Mouse (Mus musculus) duodenum, adult 2 months (tissue): ENCODE results near the gene Ddx39. TPM values are rescaled to one million over a fixed set of nuclear protein-coding genes. Genes with fewer than 3 reads are reported as not detected.

Source experiments
- polyA plus RNA-seq: library from polyadenylated mRNA; depleted of rRNA; stranded (reverse); fragments of >200 nt; gene quantifications from 2 replicates; pipeline ENCODE4 v1.2.3, GENCODE M21; 2012; ENCODE audit warnings: low replicate concordance; rRNA removed

Ddx39 gene
- 29.8 and 31.1 TPM in 2 replicates for polyA plus RNA-seq

DNA sequence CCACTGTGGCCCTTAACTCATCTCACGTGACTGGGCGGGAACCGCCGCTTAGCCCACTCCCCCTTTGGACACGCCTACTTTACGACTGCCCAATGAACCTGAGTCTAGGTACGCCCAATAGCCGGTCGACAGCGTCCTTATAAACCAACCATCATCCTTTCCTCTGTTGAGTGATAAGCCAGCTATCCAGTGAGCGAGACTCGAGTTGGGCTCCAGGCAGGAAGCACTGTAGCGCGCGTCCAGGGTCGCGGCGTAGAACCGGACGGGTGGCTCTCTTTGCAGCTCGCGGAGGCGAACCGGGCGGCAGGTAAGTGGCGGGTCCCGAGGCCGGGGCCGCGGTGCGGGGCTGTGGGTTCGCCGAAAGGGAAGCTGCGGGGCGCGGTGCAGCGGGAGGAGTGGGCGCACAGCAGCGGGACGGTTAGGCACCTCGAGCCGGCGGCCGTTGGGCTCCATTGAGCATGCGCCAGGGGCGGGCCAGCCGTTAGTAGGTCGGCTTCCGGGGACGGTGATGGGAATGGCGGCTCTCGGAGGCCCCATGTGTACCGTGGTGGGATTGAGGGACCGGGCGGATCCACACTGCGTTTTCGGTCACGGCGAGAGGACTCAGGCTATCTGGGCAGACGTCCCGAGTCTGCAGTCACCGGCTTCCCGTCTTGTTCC lies at the start of gene Ddx39:
TSS of gene Ddx39 (plus strand) at position 147 of the 660 bp plus-strand sequence.

DNA sequence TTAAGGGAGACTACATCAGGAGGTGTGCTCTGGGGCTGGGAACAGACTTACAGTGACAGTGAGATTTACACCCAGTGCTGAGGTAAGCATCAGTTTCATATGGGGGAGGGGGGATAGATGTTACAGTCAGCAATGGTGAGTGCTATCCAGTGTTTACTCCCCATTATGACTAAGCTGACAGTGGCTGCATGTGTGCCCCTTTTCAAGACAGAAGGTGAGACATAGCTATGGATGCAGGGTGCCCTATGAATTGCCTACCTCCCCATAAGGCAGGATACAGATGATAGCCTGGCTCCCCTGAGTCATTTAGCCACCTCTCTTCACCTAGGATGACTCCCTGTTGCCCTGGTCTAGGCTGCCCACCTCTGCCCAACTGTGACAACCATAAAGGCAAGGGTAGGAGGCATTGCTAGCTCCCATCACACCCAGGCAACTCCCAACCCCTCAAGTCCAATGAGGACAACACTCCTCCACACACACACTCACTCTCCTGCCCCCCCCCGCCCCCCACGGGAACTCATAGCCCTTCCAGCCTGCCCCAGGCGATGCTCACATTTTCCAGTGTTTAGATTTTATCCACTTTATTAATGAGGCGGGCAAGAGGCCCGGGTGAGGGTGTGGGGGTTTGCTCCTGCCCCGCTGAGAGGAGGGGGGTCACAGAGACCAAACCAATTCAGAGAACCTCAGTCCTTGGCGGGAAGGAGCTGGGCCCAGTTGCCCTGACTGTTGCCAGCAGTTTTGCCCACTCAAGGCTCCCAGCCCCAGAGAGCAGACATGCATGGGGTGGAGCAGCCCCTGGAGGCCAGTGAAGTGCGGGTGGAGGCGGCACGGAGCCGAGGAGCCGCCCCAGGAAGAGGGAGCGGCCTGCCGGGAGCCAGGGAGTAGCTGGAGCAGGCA lies 48.8 kb upstream of the Ddx39 start, which contains the start of gene Ptger1:
TSS of gene Ptger1 (plus strand) at position 710 of the 897 bp plus-strand sequence.

DNA sequence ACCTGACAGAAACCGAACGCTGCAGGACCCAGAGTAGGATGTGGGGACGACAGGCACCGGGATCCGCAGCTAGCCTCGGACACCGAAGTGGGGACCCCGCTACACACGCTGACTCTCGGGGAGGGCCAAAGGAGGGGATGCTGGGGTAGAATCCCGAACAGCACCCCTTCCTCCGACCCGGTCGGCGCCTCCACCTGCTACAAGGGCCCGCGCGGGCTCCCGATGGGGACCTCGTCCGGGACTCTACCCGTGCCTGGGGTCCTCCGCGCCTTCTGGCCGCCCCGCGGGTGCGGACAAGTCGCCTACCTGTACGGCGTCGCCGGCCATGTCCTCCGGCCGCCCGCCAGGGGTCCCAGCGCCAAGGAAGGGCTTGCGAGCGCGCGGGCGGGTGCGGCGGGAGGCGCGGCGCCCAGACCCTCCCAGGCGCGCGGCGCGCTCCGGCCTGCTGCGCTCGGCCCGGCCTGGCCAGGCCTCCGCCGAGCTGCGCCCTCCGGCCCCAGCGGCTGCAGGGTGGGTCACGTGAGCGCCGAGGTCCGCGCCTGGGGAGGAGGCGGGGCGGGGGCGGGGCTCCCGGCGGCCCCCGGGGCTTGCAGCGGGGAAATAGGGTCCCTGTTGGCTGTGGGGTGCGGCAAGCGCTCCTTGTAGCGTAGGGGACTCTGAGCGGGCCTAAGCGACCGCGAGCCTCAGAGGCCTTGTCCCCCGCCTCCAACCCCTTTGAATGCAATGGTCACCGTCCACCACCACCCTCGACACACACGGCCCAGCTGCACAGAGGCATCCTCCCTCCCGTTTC lies 16.1 kb upstream of the Ddx39 start, which contains the start of gene Pkn1:
TSS of gene Pkn1 (minus strand) at position 519 of the 793 bp plus-strand sequence.

DNA sequence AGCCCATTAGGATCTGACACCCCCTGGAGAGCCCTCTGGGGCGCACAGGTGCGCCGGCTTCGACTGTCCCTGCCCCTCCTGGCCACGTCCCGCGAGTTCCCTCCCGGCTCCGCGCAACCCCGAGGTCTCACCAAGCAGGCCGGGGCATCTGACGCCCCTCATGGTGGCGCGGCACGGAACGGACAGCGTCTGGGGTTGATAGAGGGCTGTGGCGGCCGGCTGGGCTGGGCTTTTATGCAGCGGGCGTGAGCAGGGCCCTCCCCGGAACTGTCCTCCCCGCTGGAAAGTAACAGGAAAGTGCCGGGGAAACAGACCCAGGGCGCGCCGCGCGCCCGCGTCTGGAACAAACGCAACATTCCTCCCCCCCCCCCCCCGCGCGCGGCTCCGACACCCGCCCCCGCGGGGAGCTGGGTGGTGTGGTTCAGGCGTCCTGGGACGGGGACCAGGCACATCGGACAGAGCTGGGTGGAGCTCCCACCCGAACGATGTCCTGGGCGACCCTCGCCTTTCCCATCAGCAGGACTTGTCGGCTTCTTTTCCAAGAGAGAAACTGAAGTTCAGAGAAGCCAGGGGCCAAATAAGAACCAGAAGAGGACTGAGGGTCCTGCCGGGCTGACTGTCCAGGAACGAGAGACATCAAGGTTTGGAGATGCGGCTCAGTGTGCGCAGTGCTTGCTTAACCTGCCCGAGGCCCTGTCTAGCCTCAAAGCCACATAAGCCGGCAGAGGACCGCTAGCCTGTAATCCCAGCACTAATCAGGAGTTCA lies 26.2 kb downstream of the Ddx39 start, which contains the start of gene Adgre5:
TSS of gene Adgre5 (minus strand) at position 351 of the 766 bp plus-strand sequence.

Other genes with a start within 250 kb of the Ddx39 start
- gene Olfr370, start 179.4 kb upstream of the Ddx39 start, polyA plus RNA-seq: not detected in 2 replicates
- gene Ndufb7, start 148.5 kb upstream of the Ddx39 start, polyA plus RNA-seq: 452 and 837 TPM in 2 replicates
- 382 and 409 TPM in 2 replicates for gene Tecr, start 107.2 kb upstream of the Ddx39 start, polyA plus RNA-seq
- 12.8 and 25.0 TPM in 2 replicates for gene Dnajb1, start 107.0 kb upstream of the Ddx39 start, polyA plus RNA-seq
- 40.1 and 49.3 TPM in 2 replicates for gene Gipc1, start 62.5 kb upstream of the Ddx39 start, polyA plus RNA-seq
- 2.2 and 4.2 TPM in 2 replicates for gene Ptger1, start 48.5 kb upstream of the Ddx39 start, polyA plus RNA-seq
- gene Pkn1, start 16.0 kb upstream of the Ddx39 start, polyA plus RNA-seq: 97.3 and 136 TPM in 2 replicates
- gene Adgre5, start 26.1 kb downstream of the Ddx39 start, polyA plus RNA-seq: 24.2 and 25.8 TPM in 2 replicates
- gene Adgrl1, start 184.9 kb downstream of the Ddx39 start, polyA plus RNA-seq: 9.4 and 15.6 TPM in 2 replicates
- gene Gm10644, start 240.0 kb downstream of the Ddx39 start, polyA plus RNA-seq: 0.22 and 0.34 TPM in 2 replicates
- gene Asf1b, start 240.3 kb downstream of the Ddx39 start, polyA plus RNA-seq: 6.1 and 44.6 TPM in 2 replicates